Mouse (Mus musculus): ENCODE measurements around the gene Cx3cr1. TPM values are rescaled to one million over a fixed set of nuclear protein-coding genes. Genes with fewer than 3 reads are reported as not detected.
A peak's percentile ranks its signal among the peaks of the same experiment; 100 is the strongest.
"Not testable (repeated sequence)": the region's sequence is repeated elsewhere in the genome, so short reads cannot be mapped to it uniquely, and the experiment has no call there.

The Cx3cr1 gene
- polyA plus RNA-seq, 1 experiment, result 9.0 TPM

DNA sequence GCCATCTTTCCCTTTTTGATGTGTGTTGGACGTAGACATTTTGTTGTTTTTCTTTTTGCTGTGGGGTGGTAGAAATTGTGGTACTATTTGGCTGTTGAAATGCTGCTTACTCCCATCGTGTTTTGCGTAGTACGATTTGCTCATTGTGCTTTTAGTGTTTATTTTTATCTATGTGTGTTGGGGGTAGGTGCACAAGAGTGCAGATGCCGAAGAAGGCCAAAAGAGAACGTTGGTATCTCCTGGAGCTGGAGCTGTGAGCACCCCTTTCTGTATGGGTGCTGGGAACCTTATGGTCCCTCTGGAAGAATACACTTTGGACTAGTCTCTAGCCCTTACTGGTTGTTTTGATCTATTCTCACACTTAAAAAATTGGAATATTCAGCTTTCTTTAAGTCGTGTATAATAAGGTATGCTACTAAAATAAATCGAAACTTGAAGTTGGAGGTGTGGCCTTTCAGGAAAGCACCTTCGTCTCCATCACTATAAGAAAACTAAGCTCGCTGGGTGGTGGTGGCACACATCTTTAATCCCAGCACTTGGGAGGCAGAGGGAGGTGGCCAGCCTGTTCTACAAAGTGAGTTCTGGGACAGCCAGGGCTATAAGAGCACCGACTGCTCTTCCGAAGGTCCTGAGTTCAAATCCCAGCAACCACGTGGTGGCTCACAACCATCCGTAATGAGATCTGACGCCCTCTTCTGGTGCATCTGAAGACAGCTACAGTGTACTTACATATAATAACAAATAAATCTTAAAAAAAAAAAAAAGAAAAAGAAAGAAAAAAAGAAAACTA is 41.7 kb upstream of the Cx3cr1 start:
- TF ChIP-seq POLR2A (IDR thresholded peaks at IDR 0.05; ENCODE audit: borderline replicate concordance, insufficient read depth, low read length) (no peak), CTCF (IDR thresholded peaks at IDR 0.05; ENCODE audit: borderline replicate concordance, insufficient read depth, low read depth, low read length) (no peak)
- 68% methylated on average over 15 of the region's 15 CpGs for WGBS
- Histone ChIP-seq H3K27me3 (ENCODE audit: control insufficient read depth, insufficient read depth, low read length) (no peaks in the 10 kb centered on the region), H3K4me3 (replicated peaks; ENCODE audit: insufficient read depth, low read depth, low read length) (peak overlapping the region; percentile 93), H3K27ac (ENCODE audit: insufficient read depth, low read length) (no peak overlapping the region; the same call in 1 of the 2 replicates), H3K4me1 (ENCODE audit: control insufficient read depth, insufficient read depth, low read length) (peaks cover 16% of the 10 kb centered on the region)
- DNase-seq, result no peak

DNA sequence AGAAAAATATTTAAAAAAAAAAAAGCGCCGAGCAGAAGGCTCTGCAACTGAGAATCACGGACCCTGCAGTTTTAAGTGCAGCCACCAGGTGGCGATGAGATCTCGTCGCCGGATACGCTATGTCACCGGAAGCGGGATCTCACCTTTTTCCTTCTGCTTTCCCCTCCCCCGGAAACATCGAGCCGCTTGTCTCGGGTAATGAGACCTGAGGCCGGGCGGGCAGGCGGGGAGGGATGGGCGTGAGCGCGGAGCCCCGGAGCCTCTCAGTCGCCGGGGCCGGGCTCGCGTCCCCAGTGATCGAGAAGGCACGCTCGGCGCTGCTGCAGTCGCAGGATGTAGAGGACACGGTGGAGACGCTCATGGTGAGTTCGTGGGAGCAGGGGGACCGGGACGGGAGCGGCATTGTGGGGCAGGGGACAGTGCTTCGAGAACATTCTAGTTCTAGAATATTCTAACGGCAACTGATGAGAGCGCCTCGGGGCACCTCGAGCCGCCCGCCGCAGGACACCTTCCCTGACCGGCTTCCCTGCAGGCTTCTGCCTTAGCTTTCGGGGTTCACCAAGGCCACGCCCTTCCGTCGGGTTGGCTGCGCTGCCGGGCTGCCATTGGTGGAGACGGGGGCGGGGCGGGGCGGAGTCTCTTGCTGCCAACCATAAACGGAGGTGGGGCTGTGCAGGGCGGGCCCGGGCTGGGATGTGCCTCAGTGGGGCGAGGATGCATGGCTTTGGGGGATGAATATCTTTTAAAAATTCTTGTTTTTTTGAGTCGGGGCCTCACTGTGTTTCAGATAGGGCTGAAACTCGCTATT is 40.7 kb upstream of the Cx3cr1 start, which contains the start of gene Slc25a38:
TSS of gene Slc25a38 (plus strand) at position 164 of the 808 bp plus-strand sequence.
- TF ChIP-seq CTCF (IDR thresholded peaks at IDR 0.05; ENCODE audit: borderline replicate concordance, insufficient read depth, low read depth, low read length) (peak; percentile 73; the same call in 1 of the 2 replicates), POLR2A (IDR thresholded peaks at IDR 0.05; ENCODE audit: borderline replicate concordance, insufficient read depth, low read length) (peak; percentile 68)
- Histone ChIP-seq H3K4me3 (replicated peaks; ENCODE audit: insufficient read depth, low read depth, low read length) (peak within 1 kb of the TSS; percentile 93), H3K4me1 (ENCODE audit: control insufficient read depth, insufficient read depth, low read length) (peaks cover 13% of the 10 kb centered on the region), H3K27me3 (ENCODE audit: control insufficient read depth, insufficient read depth, low read length) (no peaks in the 10 kb centered on the region), H3K27ac (ENCODE audit: insufficient read depth, low read length) (peak within 1 kb of the TSS; percentile 79; the same call in 1 of the 2 replicates)
- DNase-seq, result peak; percentile 95 to 96
- WGBS, result under 1% methylated on average over 62 of the region's 62 CpGs

DNA sequence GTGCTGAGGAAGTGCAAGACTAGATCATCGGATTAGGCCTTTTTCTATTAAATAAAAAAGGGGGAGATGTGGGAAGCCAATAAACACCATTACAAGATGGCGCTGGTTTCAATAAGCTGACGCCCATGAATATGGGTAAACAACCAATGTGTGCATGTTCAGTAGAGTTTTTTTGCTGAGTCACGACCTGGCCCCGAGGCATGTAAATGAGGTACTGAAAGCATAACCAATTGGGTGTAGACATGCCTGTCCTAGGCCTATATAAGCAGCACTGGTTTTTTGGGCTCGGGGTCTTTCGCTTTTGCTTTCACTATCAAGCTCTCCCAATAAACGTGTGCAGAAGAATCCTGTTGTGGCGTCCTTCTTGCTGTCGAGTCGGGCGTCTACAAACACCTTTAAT is 39.3 kb upstream of the Cx3cr1 start:
- H3K27ac ChIP-seq (ENCODE audit: insufficient read depth, low read length); H3K4me1 ChIP-seq (ENCODE audit: control insufficient read depth, insufficient read depth, low read length); H3K27me3 ChIP-seq (ENCODE audit: control insufficient read depth, insufficient read depth, low read length); H3K4me3 ChIP-seq (replicated peaks; ENCODE audit: insufficient read depth, low read depth, low read length); DNase-seq: not testable (repeated sequence)
- WGBS, result 95% methylated on average over 12 of the region's 12 CpGs

DNA sequence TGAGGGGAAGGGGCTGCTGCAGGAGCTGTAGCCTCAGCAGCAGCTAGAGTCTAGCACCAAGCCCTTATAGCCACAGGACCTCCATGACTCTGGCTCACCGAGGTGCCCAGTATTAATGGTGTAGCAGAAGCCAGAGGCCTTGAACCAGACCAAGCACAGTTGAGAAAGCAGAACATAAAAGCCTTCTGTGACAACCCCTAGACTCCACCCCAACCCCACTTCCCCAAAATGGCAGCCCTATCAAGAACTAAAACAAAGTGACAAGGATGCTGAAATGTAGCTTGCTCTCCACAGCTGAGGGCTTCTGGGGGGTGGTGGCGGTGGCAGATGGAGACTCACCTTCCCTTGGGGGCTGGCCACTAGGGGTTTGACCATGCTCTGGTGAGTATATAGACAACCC is 31.5 kb upstream of the Cx3cr1 start:
- TF ChIP-seq POLR2A (IDR thresholded peaks at IDR 0.05; ENCODE audit: borderline replicate concordance, insufficient read depth, low read length) (no peak), CTCF (IDR thresholded peaks at IDR 0.05; ENCODE audit: borderline replicate concordance, insufficient read depth, low read depth, low read length) (no peak)
- Histone ChIP-seq H3K4me3 (replicated peaks; ENCODE audit: insufficient read depth, low read depth, low read length) (no peak overlapping the region), H3K4me1 (ENCODE audit: control insufficient read depth, insufficient read depth, low read length) (no peaks in the 10 kb centered on the region), H3K27me3 (ENCODE audit: control insufficient read depth, insufficient read depth, low read length) (no peaks in the 10 kb centered on the region), H3K27ac (ENCODE audit: insufficient read depth, low read length) (no peak overlapping the region)
- DNase-seq, result no peak
- WGBS, result 92% methylated on average over 2 of the region's 2 CpGs

DNA sequence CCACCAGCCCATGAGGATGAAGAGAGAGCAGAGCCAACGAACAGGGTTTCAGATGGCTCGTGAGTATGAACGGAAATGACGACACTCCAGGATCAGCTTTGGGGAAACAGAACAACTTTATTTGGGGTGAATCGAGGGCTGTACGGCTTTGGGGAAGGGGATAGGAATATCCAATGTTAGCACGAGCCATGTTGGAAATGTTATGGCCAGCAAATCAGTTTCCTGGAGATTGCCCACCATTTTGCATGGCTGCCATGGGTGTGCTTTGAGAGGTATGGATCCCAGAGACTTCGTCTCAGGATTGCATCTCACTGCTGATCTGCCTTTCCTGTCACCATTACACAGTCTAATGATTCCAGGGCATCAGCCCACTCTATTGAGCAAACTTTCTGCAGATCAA is 29.6 kb upstream of the Cx3cr1 start:
- H3K27me3 ChIP-seq (ENCODE audit: control insufficient read depth, insufficient read depth, low read length), result no peaks in the 10 kb centered on the region
- no peak for DNase-seq
- H3K4me3 ChIP-seq (replicated peaks; ENCODE audit: insufficient read depth, low read depth, low read length), result no peak overlapping the region
- WGBS, result 72% methylated on average over 8 of the region's 8 CpGs
- H3K4me1 ChIP-seq (ENCODE audit: control insufficient read depth, insufficient read depth, low read length), result no peaks in the 10 kb centered on the region
- no peak for TF ChIP-seq POLR2A (IDR thresholded peaks at IDR 0.05; ENCODE audit: borderline replicate concordance, insufficient read depth, low read length)
- TF ChIP-seq CTCF (IDR thresholded peaks at IDR 0.05; ENCODE audit: borderline replicate concordance, insufficient read depth, low read depth, low read length), result no peak
- no peak overlapping the region for H3K27ac ChIP-seq (ENCODE audit: insufficient read depth, low read length)

DNA sequence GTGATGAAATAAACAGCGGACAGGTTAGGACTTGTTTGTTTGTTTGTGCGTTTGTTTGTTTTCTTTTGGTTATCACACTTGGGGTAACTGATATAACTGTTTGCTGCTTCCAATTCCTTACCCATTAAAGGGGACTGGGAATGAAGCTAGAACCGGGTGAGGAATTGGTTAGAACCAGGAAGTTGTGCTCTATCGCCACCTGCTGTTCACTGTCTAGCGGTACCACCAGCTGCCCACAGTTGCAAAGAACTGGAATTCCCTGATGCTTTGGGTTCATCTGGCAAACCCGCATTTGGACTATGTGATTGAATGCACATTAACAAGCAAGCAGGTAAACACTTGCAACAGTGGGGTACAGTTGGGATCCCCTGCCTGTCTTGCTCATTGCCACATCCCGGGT is 29.0 kb upstream of the Cx3cr1 start:
- TF ChIP-seq CTCF (IDR thresholded peaks at IDR 0.05; ENCODE audit: borderline replicate concordance, insufficient read depth, low read depth, low read length) (peak; percentile 88), POLR2A (IDR thresholded peaks at IDR 0.05; ENCODE audit: borderline replicate concordance, insufficient read depth, low read length) (no peak)
- Histone ChIP-seq H3K4me3 (replicated peaks; ENCODE audit: insufficient read depth, low read depth, low read length) (no peak overlapping the region), H3K27me3 (ENCODE audit: control insufficient read depth, insufficient read depth, low read length) (no peaks in the 10 kb centered on the region), H3K27ac (ENCODE audit: insufficient read depth, low read length) (no peak overlapping the region), H3K4me1 (ENCODE audit: control insufficient read depth, insufficient read depth, low read length) (no peaks in the 10 kb centered on the region)
- peak; percentile 53 to 66 for DNase-seq
- WGBS, result 18% methylated on average over 7 of the region's 7 CpGs

DNA sequence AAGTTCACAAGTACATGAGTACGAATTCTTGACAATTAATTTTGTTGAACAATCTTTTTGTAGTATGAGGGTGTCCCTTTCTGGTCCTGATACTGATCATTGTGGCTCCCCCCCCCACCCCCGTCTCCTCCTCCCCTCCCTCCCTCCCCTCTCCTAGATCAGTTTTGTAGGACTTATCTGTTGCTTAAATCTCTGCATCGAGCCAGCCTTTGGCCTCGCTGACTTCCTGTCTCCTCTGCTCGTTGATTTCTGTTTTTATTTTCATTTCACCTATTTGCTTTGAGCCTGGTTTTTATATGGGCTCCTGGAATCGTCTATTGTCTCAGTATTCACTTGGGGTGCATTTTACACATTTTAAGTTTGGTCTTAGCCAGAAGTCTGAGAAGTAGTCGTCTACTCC is 26.2 kb upstream of the Cx3cr1 start:
- no peak for TF ChIP-seq CTCF (IDR thresholded peaks at IDR 0.05; ENCODE audit: borderline replicate concordance, insufficient read depth, low read depth, low read length)
- no peak for TF ChIP-seq POLR2A (IDR thresholded peaks at IDR 0.05; ENCODE audit: borderline replicate concordance, insufficient read depth, low read length)
- 59% methylated on average over 7 of the region's 7 CpGs for WGBS
- Histone ChIP-seq H3K27ac (ENCODE audit: insufficient read depth, low read length) (no peak overlapping the region), H3K4me3 (replicated peaks; ENCODE audit: insufficient read depth, low read depth, low read length) (no peak overlapping the region), H3K4me1 (ENCODE audit: control insufficient read depth, insufficient read depth, low read length) (no peaks in the 10 kb centered on the region), H3K27me3 (ENCODE audit: control insufficient read depth, insufficient read depth, low read length) (no peaks in the 10 kb centered on the region)
- DNase-seq, result no peak

DNA sequence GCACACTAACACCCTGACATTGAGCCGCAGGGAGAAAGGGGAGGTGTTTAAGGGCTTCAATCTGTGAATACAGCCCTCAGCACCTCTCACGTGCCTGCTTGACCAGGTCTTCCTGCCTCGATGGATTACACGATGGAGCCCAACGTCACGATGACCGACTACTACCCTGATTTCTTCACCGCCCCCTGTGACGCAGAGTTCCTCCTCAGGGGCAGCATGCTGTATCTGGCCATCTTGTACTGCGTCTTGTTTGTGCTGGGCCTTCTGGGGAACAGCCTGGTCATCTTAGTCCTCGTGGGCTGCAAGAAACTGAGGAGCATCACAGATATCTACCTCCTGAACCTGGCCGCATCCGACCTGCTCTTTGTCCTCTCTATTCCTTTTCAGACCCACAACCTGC is 24.0 kb upstream of the Cx3cr1 start:
- Histone ChIP-seq H3K27me3 (ENCODE audit: control insufficient read depth, insufficient read depth, low read length) (no peaks in the 10 kb centered on the region), H3K27ac (ENCODE audit: insufficient read depth, low read length) (no peak overlapping the region), H3K4me1 (ENCODE audit: control insufficient read depth, insufficient read depth, low read length) (no peaks in the 10 kb centered on the region), H3K4me3 (replicated peaks; ENCODE audit: insufficient read depth, low read depth, low read length) (no peak overlapping the region)
- TF ChIP-seq POLR2A (IDR thresholded peaks at IDR 0.05; ENCODE audit: borderline replicate concordance, insufficient read depth, low read length), result no peak
- TF ChIP-seq CTCF (IDR thresholded peaks at IDR 0.05; ENCODE audit: borderline replicate concordance, insufficient read depth, low read depth, low read length), result no peak
- WGBS, result 87% methylated on average over 13 of the region's 13 CpGs
- DNase-seq, result no peak
